Mouse (Mus musculus): ENCODE measurements around the gene Sec11a.

- TF ChIP-seq CTCF (IDR thresholded peaks at IDR 0.05; ENCODE audit: extremely low read depth, insufficient read depth, low read length) (no peak), POLR2A (IDR thresholded peaks at IDR 0.05; ENCODE audit: extremely low read depth, insufficient read depth, low read length) (no peak)
These were observed 80.9 kb downstream of the Sec11a start for GRCm38 (mm10) chr7:80866514-80867147.
